Mouse (Mus musculus) lung, adult 18-20 months (tissue): ENCODE measurements at regions not wholly inside any gene's neighbourhood (a gene's known extent, or its start where the extent isn't known, plus 50 kb on each side); places are given as distances from the start of the nearest gene placed in this dataset.
A peak's percentile ranks its signal among the peaks of the same experiment; 100 is the strongest.

ENCODE experiments used
- DNase-seq, 2 experiments: peaks; one replicate each; pipeline ENCODE4 v3.0.0; 2022; ENCODE audit warnings: mixed read lengths in 2 of 2

GRCm38 (mm10) chr12:107125201-107125600 is 363.2 kb upstream of the 3110018I06Rik start:
- DNase-seq: no peak

- no peak for DNase-seq
These were observed 362.4 kb upstream of the 3110018I06Rik start for GRCm38 (mm10) chr12:107126056-107126455.

GRCm38 (mm10) chr12:107127591-107127990 is 360.8 kb upstream of the 3110018I06Rik start:
- DNase-seq: no peak

GRCm38 (mm10) chr12:107129232-107129631 is 359.2 kb upstream of the 3110018I06Rik start:
- no peak for DNase-seq

- DNase-seq: no peak
These were observed 357.1 kb upstream of the 3110018I06Rik start for GRCm38 (mm10) chr12:107131351-107131750.

- no peak for DNase-seq
These were observed 356.6 kb upstream of the 3110018I06Rik start for GRCm38 (mm10) chr12:107131841-107132240.

- no peak for DNase-seq
These were observed 355.9 kb upstream of the 3110018I06Rik start for GRCm38 (mm10) chr12:107132501-107132900.

- no peak for DNase-seq
These were observed 354.1 kb upstream of the 3110018I06Rik start for GRCm38 (mm10) chr12:107134353-107134752.

- no peak for DNase-seq
These were observed 349.6 kb upstream of the 3110018I06Rik start for GRCm38 (mm10) chr12:107138677-107139400.

- no peak for DNase-seq
These were observed 347.4 kb upstream of the 3110018I06Rik start for GRCm38 (mm10) chr12:107140957-107141595.

- no peak for DNase-seq
These were observed 346.2 kb upstream of the 3110018I06Rik start for GRCm38 (mm10) chr12:107142226-107142625.

GRCm38 (mm10) chr12:107146608-107147121 is 341.8 kb upstream of the 3110018I06Rik start:
- DNase-seq: no peak

GRCm38 (mm10) chr12:107148451-107148850 is 340.0 kb upstream of the 3110018I06Rik start:
- peak; percentile 3 to 6 for DNase-seq

GRCm38 (mm10) chr12:107151089-107151488 is 337.3 kb upstream of the 3110018I06Rik start:
- DNase-seq: no peak

GRCm38 (mm10) chr12:107154668-107155067 is 333.8 kb upstream of the 3110018I06Rik start:
- no peak for DNase-seq

GRCm38 (mm10) chr12:107156791-107157428 is 331.5 kb upstream of the 3110018I06Rik start:
- no peak for DNase-seq

- DNase-seq: no peak
These were observed 329.3 kb upstream of the 3110018I06Rik start for GRCm38 (mm10) chr12:107159126-107159525.

GRCm38 (mm10) chr12:107160137-107160536 is 328.3 kb upstream of the 3110018I06Rik start:
- no peak for DNase-seq

- DNase-seq: no peak
These were observed 327.8 kb upstream of the 3110018I06Rik start for GRCm38 (mm10) chr12:107160628-107161027.

GRCm38 (mm10) chr12:107170926-107171325 is 317.5 kb upstream of the 3110018I06Rik start:
- no peak for DNase-seq

- DNase-seq: no peak
These were observed 316.8 kb upstream of the 3110018I06Rik start for GRCm38 (mm10) chr12:107171676-107172075.

- DNase-seq: no peak
These were observed 309.8 kb upstream of the 3110018I06Rik start for GRCm38 (mm10) chr12:107178676-107179075.

GRCm38 (mm10) chr12:107180501-107180900 is 307.9 kb upstream of the 3110018I06Rik start:
- no peak for DNase-seq

- no peak for DNase-seq
These were observed 307.1 kb upstream of the 3110018I06Rik start for GRCm38 (mm10) chr12:107181291-107181690.
